Mouse (Mus musculus) heart, adult 2 months (tissue): ENCODE results near the gene Tcf20.

Experiments used
- CTCF ChIP-seq: fragments of 200-600 bp; IDR thresholded peaks from 2 replicates; pipeline ENCODE4 v1.8.1; 2022; ENCODE audit warnings: antibody characterized with exemption, mild to moderate bottlenecking, moderate library complexity
- EP300 ChIP-seq: fragments of 200-500 bp; IDR thresholded peaks from 2 replicates; pipeline ENCODE4 v1.6.1; 2011; ENCODE audit warnings: low read depth, low read length, control low read depth; ENCODE audit not compliant: insufficient read depth

DNA sequence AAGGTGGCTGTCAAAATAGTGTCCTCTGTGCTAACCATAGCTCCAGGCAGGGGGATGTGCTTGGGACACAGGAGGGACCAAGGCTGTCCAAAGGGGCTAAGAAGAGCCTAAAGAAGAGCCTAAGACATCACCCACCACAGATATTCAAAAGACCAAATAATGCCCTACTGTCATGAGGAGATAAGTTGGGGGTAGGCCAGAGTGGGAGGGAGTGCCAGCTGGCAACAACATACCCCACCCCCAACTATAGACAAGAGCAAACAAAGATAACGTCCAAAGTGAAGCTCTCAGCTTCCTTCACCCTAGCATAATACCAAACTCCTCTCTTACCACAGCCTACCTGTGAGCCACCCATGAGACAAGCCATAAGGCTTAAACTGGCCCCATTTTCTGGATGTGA lies 66.1 kb downstream of the Tcf20 start:
- TF ChIP-seq EP300 (no peak), CTCF (no peak)
